Mouse (Mus musculus) stomach, embryonic 16.5 days (tissue): ENCODE measurements around the gene Abtb2. TPM values are rescaled to one million over a fixed set of nuclear protein-coding genes. Genes with fewer than 3 reads are reported as not detected.

Experiments used
- ATAC-seq: fragments of 200-750 bp; cut with Nextera tagmentation; 2 replicates; pipeline ENCODE4 v1.8.0; 2017; ENCODE audit warnings: moderate number of reproducible peaks, moderate TSS enrichment; ENCODE audit not compliant: insufficient read depth, low FRiP score
- H3K27ac ChIP-seq: fragments of 300-500 bp; sonication (generic); 2 replicates; pipeline ENCODE4 v1.5.1; 2014; ENCODE audit warnings: low read length
- H3K27me3 ChIP-seq: fragments of 300-500 bp; sonication (generic); 2 replicates; pipeline ENCODE4 v1.6.1; 2014; ENCODE audit warnings: low read length, control low read depth, mixed read lengths; ENCODE audit not compliant: control insufficient read depth, insufficient read depth
- H3K36me3 ChIP-seq: fragments of 300-500 bp; sonication (generic); 2 replicates; pipeline ENCODE4 v1.6.1; 2014; ENCODE audit warnings: low read length; ENCODE audit not compliant: control insufficient read depth, insufficient read depth
- H3K4me1 ChIP-seq: fragments of 300-500 bp; sonication (generic); 2 replicates; pipeline ENCODE4 v1.6.1; 2014; ENCODE audit warnings: low read length, control low read depth, mixed read lengths; ENCODE audit not compliant: control insufficient read depth, insufficient read depth
- H3K4me2 ChIP-seq: fragments of 300-500 bp; sonication (generic); 2 replicates; pipeline ENCODE4 v1.6.1; 2014; ENCODE audit warnings: low read depth, low read length, mixed read lengths
- H3K4me3 ChIP-seq: fragments of 300-500 bp; sonication (generic); replicated peaks from 2 replicates; pipeline ENCODE4 v1.5.1; 2014; ENCODE audit warnings: mild to moderate bottlenecking, low read length
- H3K9ac ChIP-seq: fragments of 300-500 bp; sonication (generic); 2 replicates; pipeline ENCODE4 v1.6.1; 2014; ENCODE audit warnings: low read length
- H3K9me3 ChIP-seq: fragments of 300-500 bp; sonication (generic); replicated peaks from 2 replicates; pipeline ENCODE4 v1.6.1; 2016; ENCODE audit warnings: low read length, control low read depth; ENCODE audit not compliant: control insufficient read depth
- WGBS: fragments of 180-500 bp; shearing (Covaris S2); extraction: QIAGEN DNeasy Blood & Tissue Kit; methylation state at CpG from one replicate; pipeline ENCODE4 v1.1.7; 2014; 5-methylcytosine and 5-hydroxymethylcytosine counted together
- polyA plus RNA-seq: library from polyadenylated mRNA; unstranded; fragments of >200 nt; fragmentation: Nextera tagmentation; extraction: Ambion mirVana; gene quantifications from 2 replicates; pipeline ENCODE4 v1.2.1, GENCODE M21; 2015

Gene Abtb2
- polyA plus RNA-seq, 1 experiment from 2014 or later, result 5.3 TPM

DNA sequence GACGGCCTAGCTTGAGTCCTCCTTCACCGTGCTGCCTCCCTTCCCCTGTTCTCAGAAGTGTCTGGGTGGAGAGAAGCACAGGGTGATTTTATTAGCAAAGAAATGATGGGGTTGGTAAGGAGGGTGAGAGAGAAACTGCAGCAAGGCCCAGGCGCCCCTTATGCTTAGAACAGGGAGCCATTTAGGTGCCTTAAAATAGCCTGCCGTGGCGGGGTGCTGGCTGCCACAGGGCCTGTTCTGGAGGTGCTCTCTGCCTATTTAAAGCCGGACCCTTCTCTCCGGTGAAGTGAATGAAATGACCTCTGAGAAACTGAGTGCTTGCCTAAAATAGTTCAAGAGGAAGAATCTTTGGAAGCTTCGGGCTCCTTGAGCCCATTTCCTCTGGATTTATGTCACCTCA is 14.6 kb downstream of the Abtb2 start:
- Histone ChIP-seq H3K4me3 (no peak overlapping the region), H3K4me2 (no peak overlapping the region), H3K27ac (no peak overlapping the region), H3K4me1 (peaks cover 21% of the 10 kb centered on the region), H3K36me3 (no peaks in the 10 kb centered on the region), H3K27me3 (no peaks in the 10 kb centered on the region), H3K9ac (no peak overlapping the region), H3K9me3 (no peaks in the 10 kb centered on the region)
- 53% methylated on average over 8 of the region's 8 CpGs for WGBS
- no peak for ATAC-seq

DNA sequence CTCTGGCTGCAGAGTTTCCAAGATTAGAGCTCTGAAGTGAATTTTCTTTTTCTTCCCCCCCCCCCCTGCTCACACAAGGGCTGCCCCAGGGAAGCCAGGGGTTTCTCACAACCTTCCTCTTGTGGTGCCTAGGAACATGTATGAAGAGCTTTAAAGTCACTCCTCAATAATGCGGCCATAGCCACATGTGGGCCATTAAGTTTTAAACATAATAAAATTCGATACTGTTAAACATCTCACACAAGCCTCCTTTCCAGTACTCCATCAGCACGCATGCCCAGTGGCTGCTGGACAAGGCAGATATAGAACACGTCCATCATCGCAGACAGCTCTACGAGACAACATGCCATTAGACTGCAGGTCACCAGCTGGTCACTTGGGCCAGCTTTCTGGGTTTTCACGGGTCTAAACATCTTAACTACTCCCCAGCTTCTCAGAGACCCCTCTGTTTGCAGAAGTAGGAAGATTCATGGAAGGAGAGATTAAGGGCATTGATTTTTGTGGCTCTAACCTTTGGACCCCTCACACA is 15.3 kb downstream of the Abtb2 start:
- H3K27ac ChIP-seq, result no peak overlapping the region
- H3K4me3 ChIP-seq, result no peak overlapping the region
- no peaks in the 10 kb centered on the region for H3K9me3 ChIP-seq
- 32% methylated on average over 7 of the region's 7 CpGs for WGBS
- no peaks in the 10 kb centered on the region for H3K27me3 ChIP-seq
- no peaks in the 10 kb centered on the region for H3K36me3 ChIP-seq
- peaks cover 21% of the 10 kb centered on the region for H3K4me1 ChIP-seq
- no peak for ATAC-seq
- H3K4me2 ChIP-seq, result no peak overlapping the region
- H3K9ac ChIP-seq, result no peak overlapping the region

- Histone ChIP-seq H3K9ac (no peak overlapping the region), H3K36me3 (no peaks in the 10 kb centered on the region), H3K4me2 (no peak overlapping the region), H3K27me3 (no peaks in the 10 kb centered on the region), H3K27ac (no peak overlapping the region), H3K9me3 (no peaks in the 10 kb centered on the region), H3K4me1 (peaks cover 12% of the 10 kb centered on the region), H3K4me3 (no peak overlapping the region)
- no peak for ATAC-seq
- 63% methylated on average over 3 of the region's 3 CpGs for WGBS
These were observed 17.2 kb downstream of the Abtb2 start for GRCm38 (mm10) chr2:103583316-103583715.

- H3K4me2 ChIP-seq, result no peak overlapping the region
- H3K27me3 ChIP-seq, result no peaks in the 10 kb centered on the region
- peaks cover 6% of the 10 kb centered on the region for H3K4me1 ChIP-seq
- H3K36me3 ChIP-seq, result no peaks in the 10 kb centered on the region
- no peak overlapping the region for H3K9ac ChIP-seq
- H3K27ac ChIP-seq, result no peak overlapping the region
- H3K4me3 ChIP-seq, result no peak overlapping the region
- no peak for ATAC-seq
- H3K9me3 ChIP-seq, result no peaks in the 10 kb centered on the region
These were observed 18.0 kb downstream of the Abtb2 start for GRCm38 (mm10) chr2:103584093-103584492.

DNA sequence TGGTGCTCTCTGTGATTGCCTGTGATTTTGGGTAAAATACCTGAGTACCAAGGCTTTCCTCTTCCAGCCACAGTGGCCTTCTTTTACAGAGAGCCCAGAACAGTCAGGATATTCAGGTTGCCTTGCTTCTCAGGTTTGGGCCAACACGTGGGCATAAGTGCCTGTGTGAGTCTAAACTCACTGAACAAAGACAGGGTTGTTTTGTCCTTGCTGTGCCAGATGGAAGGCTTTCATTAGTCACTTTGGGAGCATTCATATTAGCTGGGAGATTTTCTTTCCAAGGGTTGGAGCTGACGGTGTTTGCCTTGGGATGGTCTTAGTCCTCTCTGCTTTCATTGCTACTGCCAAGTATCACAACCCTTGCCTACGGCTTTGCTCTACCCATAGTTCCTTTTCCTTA is 20.3 kb downstream of the Abtb2 start:
- H3K27me3 ChIP-seq, result no peaks in the 10 kb centered on the region
- no peak overlapping the region for H3K27ac ChIP-seq
- no peaks in the 10 kb centered on the region for H3K36me3 ChIP-seq
- no peak overlapping the region for H3K9ac ChIP-seq
- 84% methylated on average over 3 of the region's 3 CpGs for WGBS
- ATAC-seq, result no peak
- no peaks in the 10 kb centered on the region for H3K4me1 ChIP-seq
- H3K4me3 ChIP-seq, result no peak overlapping the region
- no peak overlapping the region for H3K4me2 ChIP-seq
- no peaks in the 10 kb centered on the region for H3K9me3 ChIP-seq

- Histone ChIP-seq H3K9ac (no peak overlapping the region), H3K27me3 (no peaks in the 10 kb centered on the region), H3K36me3 (no peaks in the 10 kb centered on the region), H3K4me1 (no peaks in the 10 kb centered on the region), H3K4me3 (no peak overlapping the region), H3K9me3 (no peaks in the 10 kb centered on the region), H3K27ac (no peak overlapping the region), H3K4me2 (no peak overlapping the region)
- no peak for ATAC-seq
- 72% methylated on average over 5 of the region's 5 CpGs for WGBS
These were observed 22.7 kb downstream of the Abtb2 start for GRCm38 (mm10) chr2:103588776-103589175.

- ATAC-seq, result no peak
These were observed 23.3 kb downstream of the Abtb2 start for GRCm38 (mm10) chr2:103589400-103589799.

GRCm38 (mm10) chr2:103590645-103591044 is 24.5 kb downstream of the Abtb2 start:
- 84% methylated on average over 7 of the region's 7 CpGs for WGBS
- Histone ChIP-seq H3K27ac (no peak overlapping the region), H3K36me3 (no peaks in the 10 kb centered on the region), H3K27me3 (no peaks in the 10 kb centered on the region), H3K9ac (no peak overlapping the region), H3K4me2 (no peak overlapping the region), H3K4me3 (no peak overlapping the region), H3K4me1 (no peaks in the 10 kb centered on the region), H3K9me3 (no peaks in the 10 kb centered on the region)
- no peak for ATAC-seq

More at GRCm38 (mm10) chr2:103589400-103589799, 23.3 kb downstream of the Abtb2 start:
- no peak overlapping the region for H3K9ac ChIP-seq
- no peaks in the 10 kb centered on the region for H3K9me3 ChIP-seq
- no peak overlapping the region for H3K4me3 ChIP-seq
- no peak overlapping the region for H3K27ac ChIP-seq
- 74% methylated on average over 4 of the region's 4 CpGs for WGBS
- no peak overlapping the region for H3K4me2 ChIP-seq
- no peaks in the 10 kb centered on the region for H3K4me1 ChIP-seq
- H3K27me3 ChIP-seq, result no peaks in the 10 kb centered on the region
- no peaks in the 10 kb centered on the region for H3K36me3 ChIP-seq

- no peak for ATAC-seq
- no peaks in the 10 kb centered on the region for H3K36me3 ChIP-seq
- H3K9me3 ChIP-seq, result no peaks in the 10 kb centered on the region
- H3K9ac ChIP-seq, result no peak overlapping the region
- no peaks in the 10 kb centered on the region for H3K4me1 ChIP-seq
- H3K27ac ChIP-seq, result peak overlapping the region; percentile 26; the same call in 1 of the 2 replicates
- 53% methylated on average over 9 of the region's 9 CpGs for WGBS
- H3K27me3 ChIP-seq, result no peaks in the 10 kb centered on the region
- H3K4me3 ChIP-seq, result no peak overlapping the region
- no peak overlapping the region for H3K4me2 ChIP-seq
These were observed 25.9 kb downstream of the Abtb2 start for GRCm38 (mm10) chr2:103591742-103592590.
